Mouse (Mus musculus) embryonic facial prominence, embryonic 14.5 days (tissue): ENCODE measurements around the gene Bst1. TPM values are rescaled to one million over a fixed set of nuclear protein-coding genes. Genes with fewer than 3 reads are reported as not detected.

Experiments used
- ATAC-seq: fragments of 200-750 bp; cut with Nextera tagmentation; 2 replicates; pipeline ENCODE4 v1.8.0; 2017; ENCODE audit warnings: low read depth, moderate number of reproducible peaks, moderate TSS enrichment
- DNase-seq: peaks from one replicate; pipeline ENCODE4 v3.0.0-alpha.2; 2015; ENCODE audit warnings: low spot score
- H3K27ac ChIP-seq: fragments of 300-500 bp; sonication (generic); replicated peaks from 2 replicates; pipeline ENCODE4 v1.5.1; 2014; ENCODE audit warnings: low read depth, mild to moderate bottlenecking, low read length, moderate library complexity
- H3K27me3 ChIP-seq: fragments of 300-500 bp; sonication (generic); replicated peaks from 2 replicates; pipeline ENCODE4 v1.6.1; 2014; ENCODE audit warnings: low read length; ENCODE audit not compliant: control insufficient read depth, insufficient read depth
- H3K36me3 ChIP-seq: fragments of 300-500 bp; sonication (generic); 2 replicates; pipeline ENCODE4 v1.6.1; 2014; ENCODE audit warnings: low read length, mixed read lengths; ENCODE audit not compliant: control insufficient read depth, insufficient read depth
- H3K4me1 ChIP-seq: fragments of 300-500 bp; sonication (generic); 2 replicates; pipeline ENCODE4 v1.6.1; 2014; ENCODE audit warnings: antibody characterized with exemption, low read length; ENCODE audit not compliant: control insufficient read depth, insufficient read depth
- H3K4me2 ChIP-seq: fragments of 300-500 bp; sonication (generic); 2 replicates; pipeline ENCODE4 v1.6.1; 2014; ENCODE audit warnings: low read depth, mild to moderate bottlenecking, low read length, moderate library complexity, mixed read lengths
- H3K4me3 ChIP-seq: fragments of 300-500 bp; sonication (generic); 2 replicates; pipeline ENCODE4 v1.5.1; 2014; ENCODE audit warnings: low read depth, mild to moderate bottlenecking, low read length
- H3K9ac ChIP-seq: fragments of 300-500 bp; sonication (generic); 2 replicates; pipeline ENCODE4 v1.6.1; 2014; ENCODE audit warnings: low read depth, mild to moderate bottlenecking, low read length, moderate library complexity, mixed read lengths
- H3K9me3 ChIP-seq: fragments of 300-500 bp; sonication (generic); 2 replicates; pipeline ENCODE4 v1.6.1; 2016; ENCODE audit warnings: low read length; ENCODE audit not compliant: control insufficient read depth
- WGBS: fragments of 180-500 bp; shearing (Covaris S2); extraction: QIAGEN DNeasy Blood & Tissue Kit; methylation state at CpG from one replicate; pipeline ENCODE4 v1.1.7; 2014; 5-methylcytosine and 5-hydroxymethylcytosine counted together
- polyA plus RNA-seq: library from polyadenylated mRNA; unstranded; fragments of >200 nt; fragmentation: Nextera tagmentation; extraction: Ambion mirVana; gene quantifications from 2 replicates; pipeline ENCODE4 v1.2.1, GENCODE M21; 2014

The Bst1 gene
- polyA plus RNA-seq, 1 experiment from 2014 or later: 0.47 TPM

DNA sequence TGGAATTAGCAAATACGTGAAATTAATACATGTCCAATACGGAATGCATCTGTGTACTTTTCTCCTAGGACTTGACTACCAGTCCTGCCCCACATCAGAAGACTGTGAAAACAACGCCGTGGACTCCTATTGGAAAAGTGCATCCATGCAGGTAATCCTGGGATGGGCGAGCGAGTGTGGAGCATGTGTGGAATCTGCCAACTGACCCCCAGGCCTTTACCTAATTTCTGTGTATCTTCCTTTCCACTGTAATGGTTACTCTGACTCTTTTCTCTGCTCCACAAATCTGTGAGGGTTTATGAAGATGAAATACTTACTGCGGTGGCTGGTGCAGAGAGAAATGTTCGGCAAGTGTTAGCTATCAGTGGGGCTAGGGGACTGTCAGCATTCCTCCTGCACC lies 3.5 kb downstream of the Bst1 start:
- Histone ChIP-seq H3K4me3 (no peak overlapping the region), H3K27me3 (no peaks in the 10 kb centered on the region), H3K4me1 (no peaks in the 10 kb centered on the region), H3K4me2 (no peak overlapping the region), H3K9me3 (no peaks in the 10 kb centered on the region), H3K27ac (no peak overlapping the region), H3K9ac (no peak overlapping the region), H3K36me3 (no peaks in the 10 kb centered on the region)
- WGBS: 80% methylated on average over 8 of the region's 8 CpGs
- no peak for ATAC-seq
- no peak for DNase-seq

DNA sequence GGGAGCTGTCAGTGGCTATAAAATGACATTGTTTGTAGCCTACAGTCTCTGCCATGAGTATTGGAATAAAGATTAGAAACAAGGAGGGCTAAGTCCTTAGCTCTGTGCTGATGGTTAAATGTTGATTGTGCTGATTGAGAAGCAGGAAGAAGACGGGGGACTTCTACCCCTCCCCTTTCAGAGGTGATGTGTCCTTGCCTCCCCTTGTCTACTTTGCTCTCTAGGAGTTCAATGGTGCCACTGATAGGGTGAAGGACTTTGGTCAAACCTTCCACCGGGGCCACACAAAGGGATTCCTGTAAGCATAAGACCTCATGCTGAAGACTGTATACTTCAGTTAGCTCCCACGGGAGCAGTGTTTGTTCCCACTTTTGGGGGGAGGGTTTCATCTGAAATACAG lies 4.1 kb downstream of the Bst1 start:
- Histone ChIP-seq H3K9me3 (no peaks in the 10 kb centered on the region), H3K9ac (no peak overlapping the region), H3K4me3 (no peak overlapping the region), H3K27me3 (no peaks in the 10 kb centered on the region), H3K4me1 (no peaks in the 10 kb centered on the region), H3K27ac (no peak overlapping the region), H3K4me2 (no peak overlapping the region), H3K36me3 (no peaks in the 10 kb centered on the region)
- 76% methylated on average over 3 of the region's 3 CpGs for WGBS
- ATAC-seq (no peak), DNase-seq (no peak)

DNA sequence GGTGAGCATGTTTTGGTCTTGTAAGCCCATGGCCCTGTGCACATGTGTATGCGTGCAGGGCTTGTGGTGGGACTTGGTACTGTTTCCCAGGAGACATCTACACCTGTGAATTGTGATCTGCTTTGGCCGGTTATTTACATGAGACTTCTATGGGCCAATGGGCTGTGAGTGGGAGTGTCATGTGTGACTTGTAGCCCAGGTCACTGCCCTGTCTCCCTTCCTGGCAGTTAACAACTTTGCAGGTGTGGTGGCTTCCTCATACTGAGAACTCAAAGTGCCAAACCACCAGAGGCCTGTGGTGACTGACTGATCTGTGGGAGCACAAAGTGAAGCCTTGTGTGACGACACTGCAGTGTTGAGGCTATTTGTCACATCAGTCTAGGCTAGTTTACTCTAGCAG lies 5.9 kb downstream of the Bst1 start:
- DNase-seq (no peak), ATAC-seq (no peak)
- no peak overlapping the region for H3K4me3 ChIP-seq
- 87% methylated on average over 3 of the region's 3 CpGs for WGBS
- H3K9me3 ChIP-seq: no peaks in the 10 kb centered on the region
- no peaks in the 10 kb centered on the region for H3K4me1 ChIP-seq
- no peak overlapping the region for H3K9ac ChIP-seq
- no peaks in the 10 kb centered on the region for H3K27me3 ChIP-seq
- no peaks in the 10 kb centered on the region for H3K36me3 ChIP-seq
- H3K4me2 ChIP-seq: no peak overlapping the region
- no peak overlapping the region for H3K27ac ChIP-seq

DNA sequence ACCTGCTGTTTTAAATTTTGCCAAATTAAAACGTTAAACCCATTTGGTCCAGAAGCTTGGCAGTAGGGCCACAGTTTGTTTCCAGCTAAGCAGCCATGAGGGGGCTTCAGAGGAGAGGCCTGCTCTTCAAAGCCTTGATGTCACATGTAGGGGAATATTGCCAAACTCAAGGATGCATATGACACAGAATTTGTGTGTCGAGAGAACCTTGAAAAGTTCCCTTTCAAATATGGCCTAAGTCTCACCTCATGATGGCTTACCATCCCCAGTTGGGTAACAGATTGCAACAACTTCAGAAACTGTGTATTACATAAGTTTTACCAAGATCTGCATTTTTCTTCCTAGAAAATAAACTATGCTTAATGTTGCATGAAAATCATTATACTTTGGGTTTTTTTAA lies 8.2 kb downstream of the Bst1 start:
- Histone ChIP-seq H3K4me3 (no peak overlapping the region), H3K9me3 (no peaks in the 10 kb centered on the region), H3K4me2 (no peak overlapping the region), H3K9ac (no peak overlapping the region), H3K4me1 (no peaks in the 10 kb centered on the region), H3K27me3 (no peaks in the 10 kb centered on the region), H3K27ac (no peak overlapping the region), H3K36me3 (no peaks in the 10 kb centered on the region)
- no peak for DNase-seq
- no peak for ATAC-seq
- 66% methylated on average over 2 of the region's 2 CpGs for WGBS

DNA sequence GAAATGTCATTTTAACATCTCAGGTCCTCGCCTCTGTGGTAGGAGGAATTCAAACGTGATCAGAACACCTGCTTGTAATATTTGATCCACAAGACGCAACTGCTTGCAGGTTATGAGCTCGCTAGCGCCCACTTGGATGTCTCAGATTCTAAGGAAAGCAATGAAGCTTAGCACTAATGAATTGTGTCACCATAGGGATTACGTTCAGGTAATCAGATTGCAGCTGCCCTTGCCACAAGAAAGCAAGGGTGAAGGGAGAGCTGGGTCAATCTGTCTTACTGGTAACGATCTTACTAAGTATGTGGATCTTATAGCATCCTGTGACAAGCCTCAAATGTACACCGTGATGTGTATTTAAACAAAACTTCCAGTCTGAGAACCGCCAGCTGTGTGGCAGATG lies 8.7 kb downstream of the Bst1 start:
- no peak overlapping the region for H3K4me2 ChIP-seq
- no peaks in the 10 kb centered on the region for H3K27me3 ChIP-seq
- H3K4me1 ChIP-seq: no peaks in the 10 kb centered on the region
- DNase-seq (peak; percentile 22), ATAC-seq (no peak)
- no peaks in the 10 kb centered on the region for H3K9me3 ChIP-seq
- 71% methylated on average over 9 of the region's 9 CpGs for WGBS
- no peaks in the 10 kb centered on the region for H3K36me3 ChIP-seq
- H3K4me3 ChIP-seq: no peak overlapping the region
- H3K27ac ChIP-seq: no peak overlapping the region
- no peak overlapping the region for H3K9ac ChIP-seq

DNA sequence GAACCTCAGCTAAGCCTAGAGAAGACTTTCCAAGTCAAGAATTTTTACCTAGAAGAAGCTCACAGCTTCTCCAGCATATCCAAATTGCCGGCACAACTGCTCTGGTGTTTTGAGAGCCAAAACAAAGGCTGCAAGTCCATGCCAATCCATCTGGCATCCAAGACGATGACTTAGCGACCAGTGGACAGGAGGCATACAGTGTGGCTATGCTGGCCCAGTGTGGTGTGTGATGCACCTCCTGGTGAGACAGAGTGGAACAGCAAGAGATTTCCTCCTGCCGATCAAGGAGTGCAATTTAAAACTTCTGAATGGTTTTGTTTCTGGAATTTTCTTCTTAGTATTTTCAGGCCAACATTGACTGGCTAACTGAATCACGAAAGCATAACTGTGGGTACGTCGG lies 17.9 kb downstream of the Bst1 start:
- Histone ChIP-seq H3K27me3 (no peaks in the 10 kb centered on the region), H3K9ac (no peak overlapping the region), H3K9me3 (no peaks in the 10 kb centered on the region), H3K36me3 (no peaks in the 10 kb centered on the region), H3K4me1 (no peaks in the 10 kb centered on the region), H3K4me2 (no peak overlapping the region), H3K27ac (no peak overlapping the region), H3K4me3 (no peak overlapping the region)
- ATAC-seq (no peak), DNase-seq (no peak)
- 85% methylated on average over 7 of the region's 7 CpGs for WGBS

DNA sequence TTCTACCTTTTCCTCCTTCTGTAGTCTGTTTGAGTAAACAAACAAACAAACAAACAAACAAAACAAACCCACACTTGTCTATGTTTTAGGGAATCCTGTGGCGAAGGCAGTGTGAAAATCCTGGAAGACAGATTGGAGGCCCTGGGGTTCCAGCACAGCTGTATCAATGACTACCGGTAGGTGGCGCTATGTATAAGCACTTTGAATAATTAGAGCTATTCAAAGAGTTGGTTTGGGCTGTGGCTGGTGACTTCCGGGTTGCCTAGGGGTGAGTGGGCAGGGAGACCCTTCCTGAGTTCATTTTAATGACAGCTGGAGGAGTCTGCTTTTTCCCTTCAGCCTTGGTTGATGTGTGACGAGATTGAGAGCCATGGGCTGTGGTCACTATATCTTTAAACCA lies 18.7 kb downstream of the Bst1 start:
- WGBS: 48% methylated on average over 5 of the region's 5 CpGs
- H3K9ac ChIP-seq: no peak overlapping the region
- ATAC-seq (no peak), DNase-seq (no peak)
- H3K27me3 ChIP-seq: no peaks in the 10 kb centered on the region
- H3K36me3 ChIP-seq: no peaks in the 10 kb centered on the region
- H3K4me3 ChIP-seq: no peak overlapping the region
- no peaks in the 10 kb centered on the region for H3K9me3 ChIP-seq
- H3K4me2 ChIP-seq: no peak overlapping the region
- no peaks in the 10 kb centered on the region for H3K4me1 ChIP-seq
- no peak overlapping the region for H3K27ac ChIP-seq

DNA sequence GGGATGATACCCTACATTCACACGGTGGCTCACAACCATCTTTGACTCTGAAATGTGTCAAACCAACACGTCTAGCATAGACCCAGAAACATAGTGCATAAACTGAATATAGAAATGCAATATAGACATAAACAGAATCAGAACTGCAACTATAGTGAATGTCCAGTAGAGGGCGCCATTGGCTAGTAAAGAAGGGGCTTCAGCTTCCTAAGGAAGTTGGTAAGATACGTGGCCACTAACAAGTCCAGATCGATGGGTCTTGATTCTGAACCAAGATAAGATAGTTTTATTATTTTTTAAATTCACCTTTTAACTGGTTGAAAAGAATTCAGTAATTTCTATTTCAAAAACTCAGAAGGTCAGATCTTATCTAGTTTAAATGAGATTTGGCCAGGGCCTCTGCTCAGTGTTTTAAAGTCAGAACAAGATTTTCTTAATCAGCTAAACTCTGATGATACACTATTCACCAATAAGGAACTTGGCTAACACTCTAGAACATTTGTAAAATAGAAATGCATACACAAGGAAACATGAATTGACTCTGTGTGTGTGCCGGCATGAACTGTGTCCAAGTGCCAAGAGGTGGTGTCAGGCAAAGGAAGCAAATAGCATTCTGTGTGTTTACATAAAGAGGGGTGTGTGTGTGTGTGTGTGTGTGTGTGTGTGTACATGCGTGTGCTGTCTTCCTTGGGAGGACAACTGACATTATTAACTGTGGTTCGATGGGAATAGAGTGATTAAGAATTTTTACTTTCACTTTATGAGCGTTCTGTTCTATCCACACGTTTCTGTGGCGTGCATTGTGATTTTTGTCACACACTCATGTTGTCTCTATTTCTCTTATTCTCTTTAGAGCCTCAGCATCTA lies 22.7 kb downstream of the Bst1 start:
- Histone ChIP-seq H3K4me3 (no peak overlapping the region), H3K4me2 (no peak overlapping the region), H3K4me1 (no peaks in the 10 kb centered on the region), H3K9me3 (peaks cover 7% of the 10 kb centered on the region), H3K27ac (no peak overlapping the region), H3K36me3 (no peaks in the 10 kb centered on the region), H3K27me3 (no peaks in the 10 kb centered on the region), H3K9ac (no peak overlapping the region)
- DNase-seq (peak; percentile 72), ATAC-seq (no peak)
- WGBS: 46% methylated on average over 11 of the region's 11 CpGs

DNA sequence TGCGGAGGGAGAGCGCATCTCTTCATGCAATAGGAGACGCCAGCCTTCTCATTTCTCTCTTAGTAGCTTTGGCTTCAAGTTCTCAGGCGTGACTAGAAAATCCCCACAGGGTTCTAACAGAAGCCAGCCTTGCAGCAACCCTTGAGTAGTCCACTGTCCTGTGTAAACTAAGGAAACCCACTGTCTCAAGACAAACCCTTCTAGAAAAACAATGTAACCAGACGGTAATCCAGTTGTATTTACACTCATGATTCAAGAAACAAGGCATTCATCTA lies 23.3 kb downstream of the Bst1 start:
- no peak overlapping the region for H3K4me3 ChIP-seq
- no peaks in the 10 kb centered on the region for H3K36me3 ChIP-seq
- 73% methylated on average over 5 of the region's 5 CpGs for WGBS
- no peak for ATAC-seq
- H3K27me3 ChIP-seq: no peaks in the 10 kb centered on the region
- no peak overlapping the region for H3K4me2 ChIP-seq
- no peak overlapping the region for H3K9ac ChIP-seq
- H3K9me3 ChIP-seq: peaks cover 7% of the 10 kb centered on the region
- H3K4me1 ChIP-seq: no peaks in the 10 kb centered on the region
- DNase-seq: no peak
- H3K27ac ChIP-seq: no peak overlapping the region
